Mouse (Mus musculus) heart, adult 2 months (tissue): ENCODE results near the gene Bptf.
"Not testable (repeated sequence)": the region's sequence is repeated elsewhere in the genome, so short reads cannot be mapped to it uniquely, and the experiment has no call there.

ENCODE experiments used
- CTCF ChIP-seq: fragments of 200-600 bp; IDR thresholded peaks from 2 replicates; pipeline ENCODE4 v1.8.1; 2022; ENCODE audit warnings: antibody characterized with exemption, mild to moderate bottlenecking, moderate library complexity
- POLR2A ChIP-seq: fragments of 200-500 bp; IDR thresholded peaks from 2 replicates; pipeline ENCODE4 v1.6.1; 2011; ENCODE audit warnings: mild to moderate bottlenecking, low read depth, low read length, control low read depth; ENCODE audit not compliant: insufficient read depth

GRCm38 (mm10) chr11:107136458-107136857, 4.5 kb upstream of the Bptf start:
- not testable (repeated sequence) for TF ChIP-seq POLR2A, CTCF
